Mouse (Mus musculus): ENCODE measurements around the gene Cdkn2d.

DNA sequence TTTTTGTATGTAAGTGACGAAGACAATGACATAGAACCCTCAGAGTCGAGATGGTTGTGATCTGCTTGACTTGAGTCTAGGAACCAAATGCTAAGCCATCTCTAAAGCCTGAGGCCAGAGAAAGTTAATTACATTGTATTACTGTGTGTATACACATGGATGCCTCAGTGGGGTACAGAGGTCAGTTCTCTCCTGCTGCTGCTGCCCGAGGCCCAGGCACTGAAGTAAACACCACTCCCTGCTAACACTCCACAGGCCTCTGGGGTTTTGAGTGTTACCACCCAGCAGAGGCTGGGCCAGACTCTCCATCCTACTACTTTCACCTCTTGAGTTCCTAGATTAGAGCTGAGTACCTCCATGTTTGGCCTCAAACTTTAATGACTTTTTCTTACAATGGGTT lies 7.2 kb downstream of the Cdkn2d start:
- no peak for TF ChIP-seq CTCF (IDR thresholded peaks at IDR 0.05; ENCODE audit: borderline replicate concordance, control insufficient read depth, extremely low read depth, insufficient read depth, low read length, poor library complexity)
- no peak for TF ChIP-seq POLR2A (IDR thresholded peaks at IDR 0.05; ENCODE audit: control insufficient read depth, extremely low read depth, insufficient read depth, low read length, poor library complexity)

Data from thymus, adult 2 months (tissue).